Mouse (Mus musculus): ENCODE measurements at regions not wholly inside any gene's neighbourhood (a gene's known extent, or its start where the extent isn't known, plus 50 kb on each side); places are given as distances from the start of the nearest gene placed in this dataset.

DNA sequence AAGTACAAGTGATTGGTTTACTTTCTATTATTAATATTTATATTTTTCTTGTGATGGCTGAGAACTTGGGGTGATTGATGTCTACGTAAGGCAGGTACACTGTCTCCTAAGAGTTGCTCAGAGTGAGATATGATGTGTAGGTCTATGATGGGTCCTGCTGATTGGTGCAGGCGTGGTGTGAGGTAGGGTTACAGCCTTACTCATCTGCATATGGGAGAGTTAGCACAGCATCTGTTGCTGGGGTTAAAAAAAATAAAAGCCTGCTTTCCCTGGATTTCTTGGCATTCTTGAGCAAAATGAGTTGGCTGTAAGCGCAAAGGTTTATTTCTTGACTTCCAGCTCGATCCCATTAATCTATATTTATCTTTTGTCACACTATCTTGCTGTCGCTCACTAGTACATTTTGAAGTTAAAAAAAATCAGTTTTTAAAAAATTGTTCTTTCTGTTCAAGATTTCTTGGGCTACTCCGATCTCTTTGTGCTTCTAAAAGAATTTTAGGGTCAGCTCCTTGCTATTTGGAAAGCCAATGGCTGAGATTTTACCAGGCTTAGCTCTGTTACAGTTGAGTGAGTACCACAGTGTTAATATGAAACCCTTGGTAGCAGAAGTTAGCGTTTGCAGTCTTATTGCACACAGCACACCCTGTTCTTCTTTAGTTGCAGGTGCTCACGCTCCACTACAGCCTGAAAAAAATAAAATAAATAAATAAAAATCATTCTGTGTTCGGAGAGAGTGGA is 482.0 kb downstream of the Plekhb2 start:
- DNase-seq (ENCODE audit: low spot score) = no peak
- Histone ChIP-seq H3K27ac (no peak overlapping the region), H3K36me3 (no peaks in the 10 kb centered on the region), H3K4me1 (replicated peaks) (no peaks in the 10 kb centered on the region), H3K4me3 (no peak overlapping the region), H3K9me3 (no peaks in the 10 kb centered on the region), H3K27me3 (ENCODE audit: insufficient read depth, poor library complexity, severe bottlenecking) (no peaks in the 10 kb centered on the region)
- WGBS = 87% methylated on average over 9 of the region's 9 CpGs

DNA sequence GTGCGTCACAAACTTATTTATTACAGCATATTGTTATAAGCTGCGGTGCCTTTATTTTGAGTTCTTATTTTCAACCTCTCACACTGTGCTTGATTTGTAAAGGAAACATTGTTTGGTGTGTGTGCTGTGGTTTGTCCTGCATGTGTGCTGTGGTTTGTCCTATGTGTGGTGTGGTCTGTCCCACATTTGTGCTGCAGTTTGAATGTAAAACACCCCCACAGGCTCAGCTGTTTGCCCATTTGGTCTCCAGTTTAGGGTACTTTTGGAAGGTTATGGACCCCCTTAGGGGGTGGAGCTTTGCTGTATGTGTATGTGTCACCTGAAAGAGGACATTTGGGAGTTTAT is 482.5 kb downstream of the Plekhb2 start:
- no peaks in the 10 kb centered on the region for H3K36me3 ChIP-seq
- DNase-seq (ENCODE audit: low spot score) = no peak
- H3K4me1 ChIP-seq (replicated peaks) = no peaks in the 10 kb centered on the region
- H3K9me3 ChIP-seq = no peaks in the 10 kb centered on the region
- no peak overlapping the region for H3K4me3 ChIP-seq
- no peaks in the 10 kb centered on the region for H3K27me3 ChIP-seq (ENCODE audit: insufficient read depth, poor library complexity, severe bottlenecking)
- WGBS = 94% methylated on average over 2 of the region's 2 CpGs
- H3K27ac ChIP-seq = no peak overlapping the region

- 93% methylated on average over 3 of the region's 3 CpGs for WGBS
- Histone ChIP-seq H3K4me1 (replicated peaks) (no peaks in the 10 kb centered on the region), H3K27ac (no peak overlapping the region), H3K27me3 (ENCODE audit: insufficient read depth, poor library complexity, severe bottlenecking) (no peaks in the 10 kb centered on the region), H3K36me3 (no peaks in the 10 kb centered on the region), H3K9me3 (no peaks in the 10 kb centered on the region), H3K4me3 (no peak overlapping the region)
- DNase-seq (ENCODE audit: low spot score) = no peak
Observed at GRCm38 (mm10) chr1:35337647-35338046, 487.9 kb downstream of the Plekhb2 start.

DNA sequence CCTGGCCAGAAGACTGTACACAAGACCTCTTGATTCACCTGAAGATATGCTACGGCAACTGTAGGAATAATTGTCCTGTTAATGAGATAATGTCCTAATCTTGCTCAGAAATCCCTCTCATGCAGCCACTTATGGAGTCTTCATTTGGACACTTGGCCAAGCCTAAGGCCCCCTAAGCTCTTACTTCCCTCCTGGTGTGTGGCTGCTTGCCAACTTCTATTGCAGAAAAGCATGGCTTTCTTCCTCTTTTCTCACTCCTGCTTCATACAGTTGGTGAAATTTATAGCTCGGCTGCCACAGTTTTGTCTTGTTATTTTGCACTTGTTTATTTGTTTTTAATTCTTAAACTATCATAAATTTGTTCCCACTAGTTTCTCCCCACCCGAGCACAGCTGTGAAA is 488.4 kb downstream of the Plekhb2 start:
- no peaks in the 10 kb centered on the region for H3K4me1 ChIP-seq (replicated peaks)
- no peaks in the 10 kb centered on the region for H3K9me3 ChIP-seq
- DNase-seq (ENCODE audit: low spot score) = no peak
- WGBS = 84% methylated on average over 3 of the region's 3 CpGs
- H3K36me3 ChIP-seq = no peaks in the 10 kb centered on the region
- no peak overlapping the region for H3K4me3 ChIP-seq
- H3K27me3 ChIP-seq (ENCODE audit: insufficient read depth, poor library complexity, severe bottlenecking) = no peaks in the 10 kb centered on the region
- H3K27ac ChIP-seq = no peak overlapping the region

- no peaks in the 10 kb centered on the region for H3K4me1 ChIP-seq (replicated peaks)
- H3K27ac ChIP-seq = no peak overlapping the region
- WGBS = 75% methylated on average over 1 of the region's 1 CpGs
- DNase-seq (ENCODE audit: low spot score) = no peak
- H3K27me3 ChIP-seq (ENCODE audit: insufficient read depth, poor library complexity, severe bottlenecking) = no peaks in the 10 kb centered on the region
- H3K4me3 ChIP-seq = no peak overlapping the region
- H3K9me3 ChIP-seq = no peaks in the 10 kb centered on the region
- no peaks in the 10 kb centered on the region for H3K36me3 ChIP-seq
Observed at GRCm38 (mm10) chr1:35344539-35344938, 494.8 kb downstream of the Plekhb2 start.

DNA sequence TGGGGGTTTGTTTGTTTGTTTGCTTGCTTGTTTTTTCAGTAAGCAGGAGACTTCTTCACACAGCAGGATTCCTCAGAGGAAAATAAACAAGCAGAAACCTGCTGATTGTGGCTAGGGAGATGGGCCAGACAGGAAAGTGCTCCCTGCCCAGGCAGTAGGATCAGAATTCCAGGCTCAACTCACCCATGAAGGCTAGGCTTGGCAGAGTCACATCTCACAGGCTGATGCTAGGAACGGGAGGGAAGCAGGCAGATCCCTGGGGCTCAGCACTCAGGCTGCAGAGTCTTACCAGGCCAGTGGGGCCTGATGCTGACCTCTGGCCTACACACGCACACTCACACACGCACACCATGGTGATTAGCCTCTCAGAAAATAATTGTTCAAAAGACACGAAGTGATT is 498.5 kb downstream of the Plekhb2 start:
- no peak for DNase-seq (ENCODE audit: low spot score)
- H3K27ac ChIP-seq = no peak overlapping the region
- WGBS = 61% methylated on average over 4 of the region's 4 CpGs
- no peaks in the 10 kb centered on the region for H3K36me3 ChIP-seq
- no peaks in the 10 kb centered on the region for H3K9me3 ChIP-seq
- no peaks in the 10 kb centered on the region for H3K4me1 ChIP-seq (replicated peaks)
- no peak overlapping the region for H3K4me3 ChIP-seq
- no peaks in the 10 kb centered on the region for H3K27me3 ChIP-seq (ENCODE audit: insufficient read depth, poor library complexity, severe bottlenecking)

DNA sequence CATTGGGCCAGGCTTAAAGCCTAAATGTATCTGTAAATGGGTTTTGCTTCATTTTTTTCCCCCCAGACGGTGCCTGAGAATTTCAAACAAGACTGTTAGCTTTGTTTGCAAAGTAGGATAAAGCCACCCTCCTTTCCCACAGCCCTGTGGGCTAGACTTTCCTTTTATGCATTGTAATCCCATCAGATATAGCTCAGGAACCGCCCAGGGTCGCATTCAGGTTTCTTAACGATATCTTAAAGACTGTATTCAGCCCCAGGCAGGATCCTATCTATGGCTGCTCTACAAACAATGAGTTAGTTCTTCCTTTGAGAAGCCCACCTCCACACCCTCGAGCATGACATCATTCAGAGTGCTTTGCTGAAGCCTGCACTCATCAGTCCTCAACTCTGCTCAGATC is 509.2 kb downstream of the Plekhb2 start:
- no peaks in the 10 kb centered on the region for H3K4me1 ChIP-seq (replicated peaks)
- H3K4me3 ChIP-seq = no peak overlapping the region
- DNase-seq (ENCODE audit: low spot score) = no peak
- 53% methylated on average over 5 of the region's 5 CpGs for WGBS
- H3K27me3 ChIP-seq (ENCODE audit: insufficient read depth, poor library complexity, severe bottlenecking) = no peaks in the 10 kb centered on the region
- H3K27ac ChIP-seq = no peak overlapping the region
- H3K9me3 ChIP-seq = no peaks in the 10 kb centered on the region
- no peaks in the 10 kb centered on the region for H3K36me3 ChIP-seq

DNA sequence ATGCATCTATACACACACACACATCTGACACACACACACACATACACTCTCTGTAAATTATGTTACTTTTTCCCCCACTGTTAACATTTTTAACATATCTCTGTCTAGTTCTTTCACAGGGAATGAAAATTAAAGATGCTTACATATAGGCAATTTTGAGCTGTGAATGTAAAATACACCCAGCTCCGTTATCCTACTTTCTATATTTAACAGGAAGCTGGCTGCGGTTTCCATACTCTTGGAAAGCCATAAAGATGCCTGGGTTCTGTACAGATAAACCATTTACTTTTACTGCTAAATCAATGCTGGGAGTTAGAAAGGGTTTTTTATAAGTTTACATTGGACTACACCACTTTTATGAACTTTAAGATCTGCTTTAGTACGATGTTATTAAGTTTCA is 511.7 kb downstream of the Plekhb2 start:
- no peak for DNase-seq (ENCODE audit: low spot score)
- Histone ChIP-seq H3K4me3 (no peak overlapping the region), H3K27ac (no peak overlapping the region), H3K36me3 (no peaks in the 10 kb centered on the region), H3K27me3 (ENCODE audit: insufficient read depth, poor library complexity, severe bottlenecking) (no peaks in the 10 kb centered on the region), H3K9me3 (no peaks in the 10 kb centered on the region), H3K4me1 (replicated peaks) (no peaks in the 10 kb centered on the region)
- 95% methylated on average over 3 of the region's 3 CpGs for WGBS

GRCm38 (mm10) chr1:35362836-35363235 is 513.1 kb downstream of the Plekhb2 start:
- Histone ChIP-seq H3K27ac (no peak overlapping the region), H3K4me3 (no peak overlapping the region), H3K36me3 (no peaks in the 10 kb centered on the region), H3K9me3 (no peaks in the 10 kb centered on the region), H3K27me3 (ENCODE audit: insufficient read depth, poor library complexity, severe bottlenecking) (no peaks in the 10 kb centered on the region), H3K4me1 (replicated peaks) (no peaks in the 10 kb centered on the region)
- WGBS = 69% methylated on average over 3 of the region's 3 CpGs
- no peak for DNase-seq (ENCODE audit: low spot score)

DNA sequence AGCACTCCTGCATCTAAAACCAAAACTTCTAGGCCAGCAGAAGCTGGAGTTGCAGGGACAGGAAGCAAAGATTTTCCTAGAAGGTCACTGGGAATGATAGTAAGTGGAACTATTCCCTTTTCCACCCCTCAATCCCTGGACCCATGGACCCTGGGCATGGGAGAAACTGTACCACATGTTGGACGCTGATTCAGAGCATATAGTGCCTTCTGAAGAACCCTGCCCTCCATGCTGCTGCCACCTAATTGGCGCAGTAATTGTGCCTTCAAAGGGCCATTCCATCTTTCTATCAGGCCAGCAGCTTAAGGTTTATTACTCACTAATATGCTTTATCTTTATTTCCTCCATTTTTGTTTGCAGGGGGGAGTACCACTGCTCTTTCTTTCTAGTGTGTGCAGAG is 516.8 kb downstream of the Plekhb2 start:
- no peaks in the 10 kb centered on the region for H3K27me3 ChIP-seq (ENCODE audit: insufficient read depth, poor library complexity, severe bottlenecking)
- 88% methylated on average over 2 of the region's 2 CpGs for WGBS

DNA sequence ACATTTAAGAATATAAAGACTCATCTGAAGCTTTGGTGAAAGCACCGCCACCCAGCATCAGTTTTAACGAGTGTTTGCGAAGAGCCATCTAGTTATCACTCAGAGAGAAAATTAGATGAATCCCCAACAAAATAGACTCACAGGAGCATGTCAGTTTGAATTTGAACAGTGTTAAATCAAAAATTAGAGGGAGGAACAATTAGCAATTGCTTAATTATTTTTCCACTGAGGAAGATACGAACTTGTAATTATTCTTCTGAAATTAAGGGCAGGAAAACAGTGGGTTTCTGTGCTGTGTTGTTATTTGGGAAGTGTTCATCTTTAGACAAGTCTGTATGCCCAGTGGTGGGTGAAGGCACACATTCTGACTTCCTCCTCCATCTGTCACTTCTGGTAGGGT is 523.0 kb downstream of the Plekhb2 start:
- Histone ChIP-seq H3K4me3 (no peak overlapping the region), H3K9me3 (no peaks in the 10 kb centered on the region), H3K4me1 (replicated peaks) (no peaks in the 10 kb centered on the region), H3K36me3 (no peaks in the 10 kb centered on the region), H3K27ac (no peak overlapping the region), H3K27me3 (ENCODE audit: insufficient read depth, poor library complexity, severe bottlenecking) (no peaks in the 10 kb centered on the region)
- 90% methylated on average over 4 of the region's 4 CpGs for WGBS
- DNase-seq (ENCODE audit: low spot score) = no peak

More for the DNA sequence above, 516.8 kb downstream of the Plekhb2 start:
- H3K4me3 ChIP-seq = no peak overlapping the region
- H3K4me1 ChIP-seq (replicated peaks) = no peaks in the 10 kb centered on the region
- no peaks in the 10 kb centered on the region for H3K9me3 ChIP-seq
- DNase-seq (ENCODE audit: low spot score) = no peak
- H3K36me3 ChIP-seq = no peaks in the 10 kb centered on the region
- H3K27ac ChIP-seq = no peak overlapping the region

GRCm38 (mm10) chr1:35380633-35381385 is 531.0 kb downstream of the Plekhb2 start:
- Histone ChIP-seq H3K27ac (no peak overlapping the region), H3K9me3 (no peaks in the 10 kb centered on the region), H3K36me3 (no peaks in the 10 kb centered on the region), H3K4me1 (replicated peaks) (no peaks in the 10 kb centered on the region), H3K4me3 (no peak overlapping the region), H3K27me3 (ENCODE audit: insufficient read depth, poor library complexity, severe bottlenecking) (no peaks in the 10 kb centered on the region)
- no peak for DNase-seq (ENCODE audit: low spot score)
- WGBS = 79% methylated on average over 11 of the region's 11 CpGs

DNA sequence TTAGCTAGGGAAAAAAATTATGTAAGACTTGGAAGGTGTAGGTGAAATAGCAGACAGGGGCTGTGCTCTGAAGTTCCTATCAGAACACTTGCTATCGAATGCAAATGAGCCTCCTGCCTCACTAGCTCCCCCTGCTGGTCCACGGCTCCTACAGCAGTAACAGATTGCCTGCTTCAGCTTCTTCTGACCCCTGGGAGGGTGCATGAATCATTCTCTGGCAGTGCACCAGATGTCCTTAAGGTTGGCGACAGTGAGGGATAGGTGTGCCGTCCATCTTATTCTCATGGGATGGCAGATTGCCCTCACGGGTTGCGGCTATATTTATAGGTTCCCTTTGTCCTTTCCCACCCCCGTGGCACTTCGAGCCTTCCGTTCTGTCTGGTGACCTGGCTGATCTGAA is 535.7 kb downstream of the Plekhb2 start:
- H3K4me1 ChIP-seq (replicated peaks) = no peaks in the 10 kb centered on the region
- H3K27ac ChIP-seq = peak overlapping the region; percentile 6; the same call in 1 of the 2 replicates
- WGBS = 48% methylated on average over 9 of the region's 9 CpGs
- DNase-seq (ENCODE audit: low spot score) = peak; percentile 78
- H3K27me3 ChIP-seq (ENCODE audit: insufficient read depth, poor library complexity, severe bottlenecking) = no peaks in the 10 kb centered on the region
- no peaks in the 10 kb centered on the region for H3K36me3 ChIP-seq
- H3K9me3 ChIP-seq = no peaks in the 10 kb centered on the region
- no peak overlapping the region for H3K4me3 ChIP-seq
